Mouse (Mus musculus) lung, adult 2 months (tissue): ENCODE data around the gene Prl3c1. TPM values are rescaled to one million over a fixed set of nuclear protein-coding genes. Genes with fewer than 3 reads are reported as not detected.
"Not testable (repeated sequence)": the region's sequence is repeated elsewhere in the genome, so short reads cannot be mapped to it uniquely, and the experiment has no call there.

Experiments used
- DNase-seq: peaks from one replicate; pipeline ENCODE4 v3.0.0; 2022
- H3K4me1 ChIP-seq: fragments of 200-500 bp; 2 replicates; pipeline ENCODE4 v1.6.1; 2011; ENCODE audit warnings: low read length; ENCODE audit not compliant: control insufficient read depth, insufficient read depth
- H3K4me3 ChIP-seq: fragments of 200-500 bp; replicated peaks from 2 replicates; pipeline ENCODE3; 2011; ENCODE audit warnings: low read depth, mild to moderate bottlenecking, control low read depth, low read length; ENCODE audit errors: extremely low read depth
- CTCF ChIP-seq: fragments of 200-500 bp; IDR thresholded peaks from 2 replicates; pipeline ENCODE4 v1.5.1; 2011; ENCODE audit warnings: mild to moderate bottlenecking, low read length, control low read depth; ENCODE audit not compliant: insufficient read depth
- POLR2A ChIP-seq: fragments of 200-500 bp; IDR thresholded peaks from 2 replicates; pipeline ENCODE4 v1.6.1; 2011; ENCODE audit warnings: low read depth, mild to moderate bottlenecking, control low read depth, low read length, borderline replicate concordance; ENCODE audit errors: extremely low read depth
- WGBS: fragments of 180-500 bp; shearing (Covaris S2); methylation state at CpG from one replicate; pipeline ENCODE4 v1.1.7; 2018; 5-methylcytosine and 5-hydroxymethylcytosine counted together
- polyA plus RNA-seq: library from polyadenylated mRNA; depleted of rRNA; stranded (reverse); fragments of >200 nt; gene quantifications from 2 replicates; pipeline ENCODE4 v1.2.3, GENCODE M21; 2012; rRNA removed

Prl3c1 gene
- not detected in 2 replicates for polyA plus RNA-seq

DNA sequence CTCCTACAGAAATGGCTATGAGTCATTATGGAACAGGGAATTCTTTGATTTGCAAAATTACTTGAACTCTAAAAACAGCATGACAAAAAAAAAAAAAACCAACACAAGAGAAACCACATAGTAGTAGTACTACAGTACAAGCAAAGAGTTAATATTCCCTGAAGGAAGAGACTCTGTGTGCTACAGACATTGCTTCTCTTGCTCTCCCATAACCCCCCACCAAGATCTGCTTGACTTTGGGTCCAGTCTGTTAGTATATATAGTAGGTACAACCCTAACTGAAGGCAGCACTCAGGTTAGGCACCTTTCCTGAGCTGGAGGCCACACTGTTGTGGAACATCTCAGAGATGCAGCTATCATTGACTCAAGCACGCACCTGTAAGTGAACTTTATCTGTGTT, at the start of gene Prl3c1:
Gene Prl3c1 (plus strand): TSS at position 301 of the 400 bp plus-strand sequence.
- no peak for DNase-seq
- WGBS: 84% methylated on average over 1 of the region's 1 CpGs
- H3K4me3 ChIP-seq: no peak within 1 kb of the TSS
- H3K4me1 ChIP-seq: no peaks in the 10 kb centered on the region
- TF ChIP-seq CTCF: no peak
- no peak for TF ChIP-seq POLR2A

DNA sequence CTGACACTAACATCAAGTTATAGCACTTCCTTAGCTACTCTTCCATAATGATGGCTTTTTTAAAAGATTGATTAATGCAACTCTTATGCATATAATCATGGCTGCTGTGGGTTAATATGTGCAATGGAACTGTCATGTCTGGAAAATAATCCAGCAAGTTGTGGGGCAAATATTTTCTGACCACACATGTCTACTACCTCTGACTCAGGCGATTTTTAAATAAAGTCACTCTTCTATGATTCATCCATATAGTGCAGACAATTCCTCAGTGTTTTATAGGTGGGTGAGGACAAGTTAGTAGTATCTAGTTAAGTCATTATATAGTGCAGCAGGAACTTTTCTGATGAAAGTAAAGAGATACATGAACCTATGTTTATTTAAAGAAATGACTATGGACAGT, 48.2 kb upstream of the Prl3c1 start:
- 63% methylated on average over 1 of the region's 1 CpGs for WGBS
- DNase-seq: no peak
- Histone ChIP-seq H3K4me1 (no peaks in the 10 kb centered on the region), H3K4me3 (no peak overlapping the region)
- no peak for TF ChIP-seq CTCF
- TF ChIP-seq POLR2A: no peak

DNA sequence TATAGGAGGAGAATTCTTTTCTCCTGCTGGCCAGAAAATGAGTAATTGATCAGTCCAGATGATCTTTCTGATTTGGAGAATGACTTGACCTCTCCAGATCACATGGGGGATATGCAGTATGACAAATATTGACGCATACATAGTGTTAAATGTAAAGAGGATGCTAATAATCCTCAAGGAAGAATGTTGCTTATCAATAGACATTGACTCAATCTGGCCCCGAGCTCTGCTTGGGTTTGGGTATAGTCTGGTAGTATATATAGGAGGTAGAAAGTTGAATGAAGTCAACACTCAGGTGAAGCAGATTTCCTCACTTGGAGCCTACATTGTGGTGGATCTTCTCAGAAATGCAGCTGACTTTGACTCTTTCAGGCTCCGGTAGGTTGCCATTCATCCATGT, 40.0 kb upstream of the Prl3c1 start, which contains the start of gene Prl3d3:
Gene Prl3d3 (plus strand): TSS at position 301 of the 400 bp plus-strand sequence.
- WGBS: 87% methylated on average over 3 of the region's 3 CpGs
- not testable (repeated sequence) for H3K4me3 ChIP-seq, H3K4me1 ChIP-seq, DNase-seq

DNA sequence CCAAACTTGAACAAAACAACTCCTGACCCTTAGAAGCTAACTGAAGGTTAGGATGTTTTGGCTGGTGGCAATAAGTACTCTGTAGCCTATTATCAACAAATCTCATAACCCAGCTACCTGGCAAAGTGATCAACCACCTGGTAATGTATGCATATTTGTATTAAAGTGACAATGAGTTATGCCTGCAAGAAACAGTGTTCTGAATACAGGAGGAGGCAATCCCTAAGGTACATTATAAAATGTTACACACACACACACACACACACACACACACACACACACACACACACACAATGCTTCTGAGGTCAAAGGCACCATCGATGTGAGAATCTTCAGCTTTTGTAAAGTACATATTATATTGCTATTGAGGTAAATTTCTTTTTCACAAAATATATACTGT, 45.1 kb downstream of the Prl3c1 start, which contains the start of gene Prl3b1:
Gene Prl3b1 (plus strand): TSS at position 301 of the 400 bp plus-strand sequence.
- Histone ChIP-seq H3K4me1 (no peaks in the 10 kb centered on the region), H3K4me3 (no peak within 1 kb of the TSS)
- DNase-seq: no peak
- 96% methylated on average over 1 of the region's 1 CpGs for WGBS
- TF ChIP-seq POLR2A: no peak
- TF ChIP-seq CTCF: no peak

Other genes starting within 250 kb of the Prl3c1 start
- gene Prl, start 139.1 kb upstream of the Prl3c1 start, polyA plus RNA-seq: not detected in 2 replicates
- gene Prl3d1, start 102.5 kb upstream of the Prl3c1 start, polyA plus RNA-seq: not detected in 2 replicates
- gene Prl3d2, start 75.0 kb upstream of the Prl3c1 start, polyA plus RNA-seq: not detected in 2 replicates
- gene Prl3d3, start 39.9 kb upstream of the Prl3c1 start, polyA plus RNA-seq: not detected in 2 replicates
- gene Prl3b1, start 45.2 kb downstream of the Prl3c1 start, polyA plus RNA-seq: not detected in 2 replicates
- not detected in 2 replicates for gene Prl3a1, start 62.8 kb downstream of the Prl3c1 start, polyA plus RNA-seq
- not detected in 2 replicates for gene Prl6a1, start 116.0 kb downstream of the Prl3c1 start, polyA plus RNA-seq
- gene Prl8a2, start 149.0 kb downstream of the Prl3c1 start, polyA plus RNA-seq: not detected in 2 replicates
- gene Prl2b1, start 194.2 kb downstream of the Prl3c1 start, polyA plus RNA-seq: not detected in 2 replicates
- not detected in 2 replicates for gene Prl8a6, start 242.0 kb downstream of the Prl3c1 start, polyA plus RNA-seq